Comparison of ENCODE assay signal across 24 mouse cellular contexts in genomic region chr6:77354826-77355225, GRCm38 (mm10).
"Had no signal": no experiment of that assay in that cellular context is flagged by ENCODE, and none has a peak within 500 bp of the region (broad histone marks: within the 10 kb centered on the region; RNA-seq: fewer than 3 reads in every experiment).

No protein-coding gene starts in this region.

- H3K4me1 ChIP-seq: heart, embryonic 10.5 days; heart, embryonic 12.5 days; hindbrain, embryonic 10.5 days; kidney, embryonic 15.5 days; limb, embryonic 13.5 days; limb, embryonic 15.5 days; liver, embryonic 13.5 days; liver, embryonic 15.5 days had no signal

- H3K9ac ChIP-seq: heart, embryonic 12.5 days; hindbrain, embryonic 13.5 days; hindbrain, embryonic 15.5 days; kidney, embryonic 15.5 days; limb, embryonic 13.5 days; limb, embryonic 15.5 days; liver, embryonic 13.5 days; liver, embryonic 15.5 days had no signal

- DNase-seq: gastrocnemius, adult 2 months; gastrocnemius, postnatal 10 days; gastrocnemius, postnatal 25 days; heart, adult 18-20 months; heart, postnatal 10 days; heart, postnatal 4 days; kidney, adult 11 months; kidney, postnatal 25 days; layer of hippocampus, adult 9-11 months; layer of hippocampus, postnatal 36 days; left cerebral cortex, postnatal 4 days; liver, embryonic 13.5 days had no signal

- H3K4me2 ChIP-seq: heart, embryonic 12.5 days; hindbrain, embryonic 13.5 days; hindbrain, embryonic 15.5 days; kidney, embryonic 15.5 days; limb, embryonic 13.5 days; limb, embryonic 15.5 days; liver, embryonic 11.5 days; liver, embryonic 13.5 days; liver, embryonic 15.5 days had no signal

- H3K27me3 ChIP-seq: heart, embryonic 12.5 days; hindbrain, embryonic 13.5 days; hindbrain, embryonic 15.5 days; kidney, embryonic 15.5 days; limb, embryonic 13.5 days; limb, embryonic 15.5 days; liver, embryonic 13.5 days; liver, embryonic 15.5 days had no signal

- H3K9me3 ChIP-seq: heart, embryonic 10.5 days; heart, embryonic 12.5 days; hindbrain, embryonic 10.5 days; hindbrain, embryonic 13.5 days; hindbrain, embryonic 15.5 days; kidney, embryonic 15.5 days; limb, embryonic 13.5 days; limb, embryonic 15.5 days; liver, embryonic 13.5 days; liver, embryonic 15.5 days had no signal

- H3K27ac ChIP-seq: gastrocnemius, adult 2 months; heart, embryonic 10.5 days; hindbrain, embryonic 10.5 days; hindbrain, embryonic 13.5 days; hindbrain, embryonic 15.5 days; hindbrain, postnatal 0 days; kidney, embryonic 15.5 days; limb, embryonic 13.5 days; limb, embryonic 15.5 days; liver, embryonic 13.5 days; liver, embryonic 15.5 days had no signal

- H3K36me3 ChIP-seq: heart, embryonic 10.5 days; heart, embryonic 12.5 days; hindbrain, embryonic 10.5 days; hindbrain, embryonic 13.5 days; hindbrain, embryonic 15.5 days; kidney, embryonic 15.5 days; limb, embryonic 13.5 days; limb, embryonic 15.5 days; liver, embryonic 13.5 days; liver, embryonic 15.5 days had no signal

- ATAC-seq: hindbrain, postnatal 0 days; intestine, embryonic 16.5 days had no signal

- H3K4me3 ChIP-seq: gastrocnemius, adult 2 months; heart, embryonic 10.5 days; heart, embryonic 12.5 days; hindbrain, embryonic 10.5 days; hindbrain, embryonic 13.5 days; hindbrain, embryonic 15.5 days; kidney, embryonic 15.5 days; limb, embryonic 13.5 days; limb, embryonic 15.5 days; liver, embryonic 13.5 days; liver, embryonic 15.5 days had no signal
